Mouse (Mus musculus) erythroblast, embryonic 14.5 days (primary cell): ENCODE measurements around the gene Ankrd53. TPM values are rescaled to one million over a fixed set of nuclear protein-coding genes. Genes with fewer than 3 reads are reported as not detected.

Source experiments
- H3K27me3 ChIP-seq: 2 replicates; pipeline ENCODE4 v1.6.1; 2012; ENCODE audit warnings: inconsistent platforms; ENCODE audit not compliant: control insufficient read depth
- H3K36me3 ChIP-seq: 2 replicates; pipeline ENCODE4 v1.6.1; 2012; ENCODE audit warnings: mild to moderate bottlenecking, inconsistent platforms; ENCODE audit not compliant: control insufficient read depth
- H3K4me1 ChIP-seq: 2 replicates; pipeline ENCODE4 v1.6.1; 2012; ENCODE audit warnings: inconsistent platforms; ENCODE audit not compliant: control insufficient read depth
- H3K4me3 ChIP-seq: replicated peaks from 2 replicates; pipeline ENCODE3; 2012; ENCODE audit warnings: moderate library complexity, mild to moderate bottlenecking, inconsistent platforms
- H3K9me3 ChIP-seq: 2 replicates; pipeline ENCODE4 v1.6.1; 2012; ENCODE audit warnings: low read length, inconsistent platforms, mixed read lengths; ENCODE audit not compliant: control insufficient read depth
- GATA1 ChIP-seq: IDR thresholded peaks from 2 replicates; pipeline ENCODE4 v1.6.1; 2012; ENCODE audit warnings: low read length, inconsistent platforms, mixed read lengths
- TAL1 ChIP-seq: IDR thresholded peaks from 3 replicates; pipeline ENCODE4 v1.6.1; 2012; ENCODE audit warnings: low read length, inconsistent platforms, mixed read lengths
- polyA plus RNA-seq: library from polyadenylated mRNA; stranded (reverse); fragments of >175 nt; gene quantifications from 2 replicates; pipeline ENCODE4 v1.2.3, GENCODE M21; 2012

Gene Ankrd53
- polyA plus RNA-seq, 1 experiment, result not detected

GRCm38 (mm10) chr6:83802033-83802432 is 39.6 kb downstream of the Ankrd53 start:
- Histone ChIP-seq H3K27me3 (peaks cover 1% of the 10 kb centered on the region; the same call in 1 of the 2 replicates), H3K9me3 (no peaks in the 10 kb centered on the region), H3K4me3 (no peak overlapping the region), H3K4me1 (no peaks in the 10 kb centered on the region), H3K36me3 (peaks cover 14% of the 10 kb centered on the region; the same call in 1 of the 2 replicates)
- TF ChIP-seq GATA1, result no peak
- no peak for TF ChIP-seq TAL1

- Histone ChIP-seq H3K9me3 (no peaks in the 10 kb centered on the region), H3K36me3 (peaks cover 17% of the 10 kb centered on the region; the same call in 1 of the 2 replicates), H3K4me3 (no peak overlapping the region), H3K27me3 (no peaks in the 10 kb centered on the region), H3K4me1 (no peaks in the 10 kb centered on the region)
- TF ChIP-seq TAL1, result no peak
- no peak for TF ChIP-seq GATA1
Observed at GRCm38 (mm10) chr6:83802846-83803245, 40.4 kb downstream of the Ankrd53 start.

- TF ChIP-seq TAL1, result no peak
- peaks cover 11% of the 10 kb centered on the region for H3K36me3 ChIP-seq
- no peak overlapping the region for H3K4me3 ChIP-seq
- no peaks in the 10 kb centered on the region for H3K27me3 ChIP-seq
- no peaks in the 10 kb centered on the region; the same call in 1 of the 2 replicates for H3K9me3 ChIP-seq
- no peaks in the 10 kb centered on the region for H3K4me1 ChIP-seq
Observed at GRCm38 (mm10) chr6:83815801-83816200, 53.4 kb downstream of the Ankrd53 start.

Other genes starting within 250 kb of the Ankrd53 start
- not detected in 2 replicates for gene Actg2, start 226.4 kb upstream of the Ankrd53 start, polyA plus RNA-seq
- 0.06 and 0.10 TPM in 2 replicates for gene Stambp, start 189.9 kb upstream of the Ankrd53 start, polyA plus RNA-seq
- 0.06 and 0.13 TPM in 2 replicates for gene Clec4f, start 106.5 kb upstream of the Ankrd53 start, polyA plus RNA-seq
- gene Cd207, start 84.8 kb upstream of the Ankrd53 start, polyA plus RNA-seq, result not detected in 2 replicates
- not detected in 2 replicates for gene Vax2, start 51.4 kb upstream of the Ankrd53 start, polyA plus RNA-seq
- gene Atp6v1b1, start 19.7 kb upstream of the Ankrd53 start, polyA plus RNA-seq, result not detected in 2 replicates
- gene Tex261, start 13.2 kb downstream of the Ankrd53 start, polyA plus RNA-seq, result 2.3 and 2.7 TPM in 2 replicates
- 0.12 and 0.22 TPM in 2 replicates for gene Nagk, start 32.3 kb downstream of the Ankrd53 start, polyA plus RNA-seq
- gene Paip2b, start 69.1 kb downstream of the Ankrd53 start, polyA plus RNA-seq, result 0.13 and 0.42 TPM in 2 replicates
- gene Zfp638, start 104.5 kb downstream of the Ankrd53 start, polyA plus RNA-seq, result 0.13 and 0.57 TPM in 2 replicates
- gene Dysf, start 245.9 kb downstream of the Ankrd53 start, polyA plus RNA-seq, result 0.09 and 0.17 TPM in 2 replicates